Mouse (Mus musculus): Measurements from ENCODE around the gene Fbxl17. TPM values are rescaled to one million over a fixed set of nuclear protein-coding genes. Genes with fewer than 3 reads are reported as not detected.

Gene Fbxl17
- total RNA-seq, 2 experiments from 2014 or later: 6.6 to 20.4 TPM

DNA sequence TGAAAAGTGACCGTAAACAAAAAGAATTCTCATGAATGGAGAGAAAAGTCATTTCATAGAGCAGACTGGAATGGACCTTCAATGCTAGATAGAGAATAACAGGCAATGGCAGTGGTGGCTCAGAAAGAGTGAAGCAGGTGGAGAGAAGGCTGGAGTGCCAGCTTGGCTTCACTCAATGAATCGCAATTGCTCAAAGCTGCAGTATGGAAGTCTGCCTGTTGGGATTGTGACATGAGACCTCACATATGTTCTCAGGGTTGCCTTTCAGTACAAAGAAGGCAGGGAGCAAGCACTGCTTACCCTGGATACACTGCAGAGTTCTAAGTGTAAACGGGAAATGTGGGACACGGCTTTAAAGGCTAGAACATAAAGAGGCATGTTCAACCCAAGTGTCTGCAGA lies 211.0 kb downstream of the Fbxl17 start:
- no peak for ATAC-seq (replicated peaks; ENCODE audit: poor library complexity, severe bottlenecking)

DNA sequence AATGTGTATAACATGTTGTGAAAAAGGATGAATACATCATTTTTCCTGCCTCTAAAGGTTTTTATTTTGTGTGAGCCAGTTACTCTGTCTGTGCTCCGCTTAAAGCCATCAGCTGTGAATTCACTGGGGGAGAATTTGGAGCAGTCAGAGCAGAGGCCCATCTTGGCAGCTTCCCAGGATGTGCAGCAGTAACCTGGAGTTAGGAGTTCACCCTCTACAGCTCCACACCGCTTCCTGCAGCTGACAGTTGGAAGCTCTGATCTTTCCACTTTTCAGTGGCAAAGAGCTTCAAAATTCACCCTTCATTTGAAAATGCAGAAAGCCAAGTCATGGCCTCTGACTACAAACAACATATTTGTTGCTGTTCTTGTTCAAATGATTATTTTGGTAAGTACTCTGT lies 212.4 kb downstream of the Fbxl17 start:
- ATAC-seq (replicated peaks; ENCODE audit: poor library complexity, severe bottlenecking): no peak

DNA sequence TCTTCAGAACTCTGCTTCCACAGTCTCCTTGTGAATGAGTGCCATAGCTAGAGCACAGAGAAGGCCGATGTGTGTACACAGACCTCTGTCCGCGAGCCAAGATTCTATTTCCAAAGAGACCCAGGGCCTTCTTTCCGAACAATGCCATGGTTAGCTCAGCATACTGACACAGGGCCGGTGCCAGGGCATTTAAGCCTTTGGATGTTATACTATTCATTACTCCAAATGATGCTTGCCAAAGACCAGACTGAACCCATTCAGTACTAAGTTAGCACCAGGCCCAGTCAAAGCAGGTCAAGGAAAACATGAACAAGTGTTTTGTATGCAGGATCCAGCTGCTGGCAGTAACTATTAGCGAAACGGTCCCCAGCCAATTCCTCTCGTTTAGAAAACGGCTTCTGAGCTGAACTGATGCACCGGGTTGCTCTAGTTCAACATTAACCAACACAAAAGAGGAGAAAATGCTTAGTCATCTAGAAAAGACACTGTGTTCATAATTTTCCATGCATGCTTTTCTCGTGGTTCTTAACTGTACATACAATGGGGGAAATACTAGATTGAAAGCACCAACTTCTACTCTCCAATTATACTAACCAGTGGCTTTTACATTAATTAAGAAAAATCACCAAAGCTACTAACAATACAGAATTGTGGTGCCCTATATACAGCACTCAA lies 214.4 kb downstream of the Fbxl17 start:
- ATAC-seq (replicated peaks; ENCODE audit: poor library complexity, severe bottlenecking): no peak

DNA sequence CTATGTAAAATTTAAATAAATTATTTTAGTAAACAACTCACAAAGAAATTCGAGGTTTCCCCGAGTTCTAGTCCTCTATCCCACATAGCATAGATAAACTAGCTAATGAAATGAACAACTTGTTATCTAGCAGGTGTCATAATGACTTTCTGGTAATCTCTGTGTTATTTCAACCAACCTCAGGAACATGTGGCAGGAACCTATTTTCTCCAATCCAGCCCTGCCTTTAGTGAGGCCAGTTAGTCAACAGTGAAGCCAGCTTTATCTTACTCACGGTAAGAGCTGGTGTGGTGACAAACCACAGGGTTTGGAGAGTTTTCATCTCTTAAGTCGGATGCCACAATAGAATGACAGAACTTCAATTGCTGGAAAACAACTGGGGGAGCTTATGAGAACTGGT lies 215.7 kb downstream of the Fbxl17 start:
- ATAC-seq (replicated peaks; ENCODE audit: poor library complexity, severe bottlenecking): no peak

DNA sequence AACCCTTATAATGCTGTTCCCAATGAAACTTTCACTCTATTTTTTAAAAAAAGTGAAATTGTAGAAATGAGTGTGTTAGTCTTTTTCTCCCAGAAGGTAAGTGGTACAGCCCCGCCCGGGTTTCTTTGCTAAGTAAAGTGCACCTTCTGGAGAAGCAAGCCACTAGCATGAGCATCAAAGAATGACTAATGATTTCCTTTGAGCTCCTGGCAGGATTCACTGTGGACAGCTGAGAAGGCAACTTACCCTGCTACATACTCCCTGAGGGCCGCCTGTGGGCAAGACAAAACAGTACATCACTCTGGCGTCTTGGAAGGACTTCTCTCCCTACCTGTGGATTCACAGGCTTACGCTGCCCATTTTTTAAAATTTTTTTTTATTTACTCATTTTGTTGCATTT lies 217.8 kb downstream of the Fbxl17 start:
- no peak for ATAC-seq (replicated peaks; ENCODE audit: poor library complexity, severe bottlenecking)

DNA sequence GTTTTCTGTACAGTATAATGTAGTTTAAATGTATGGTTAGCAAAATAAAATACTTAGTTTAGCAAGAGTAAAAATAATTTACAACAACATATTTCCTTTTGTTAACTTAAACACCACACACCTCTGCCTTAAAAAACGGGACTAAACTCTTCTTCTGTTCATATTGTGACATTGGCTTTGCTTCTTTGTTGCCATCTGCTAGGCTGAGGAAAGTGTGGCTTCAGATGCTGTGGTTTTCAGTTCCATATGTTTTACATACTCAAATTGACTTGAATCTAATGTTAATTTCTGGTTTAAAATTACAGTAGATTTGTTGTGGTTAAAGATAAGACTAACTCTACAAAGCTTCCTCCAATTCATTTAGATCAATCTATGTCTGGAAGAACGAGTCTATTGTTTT lies 218.8 kb downstream of the Fbxl17 start:
- ATAC-seq (replicated peaks; ENCODE audit: poor library complexity, severe bottlenecking): no peak

DNA sequence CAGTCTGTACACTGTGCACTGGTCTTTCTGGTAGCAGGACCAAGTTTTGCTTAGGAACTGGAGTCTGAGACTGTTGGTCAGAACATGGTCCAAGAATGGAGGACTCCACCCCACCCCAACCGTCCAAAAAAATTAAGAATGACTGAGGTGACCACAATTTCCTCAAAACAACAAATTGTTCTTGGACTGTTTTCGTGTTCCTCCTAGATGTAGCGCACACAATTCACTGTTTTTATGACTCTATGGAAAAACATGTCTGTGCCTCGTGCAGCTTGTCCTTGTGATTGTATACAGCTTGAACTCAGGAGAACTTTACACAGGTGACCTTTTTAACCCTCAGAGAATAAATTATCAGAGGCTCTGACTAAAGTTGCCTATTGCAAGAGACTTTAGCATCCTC lies 220.7 kb downstream of the Fbxl17 start:
- peak; percentile 71 for ATAC-seq (replicated peaks; ENCODE audit: poor library complexity, severe bottlenecking)

DNA sequence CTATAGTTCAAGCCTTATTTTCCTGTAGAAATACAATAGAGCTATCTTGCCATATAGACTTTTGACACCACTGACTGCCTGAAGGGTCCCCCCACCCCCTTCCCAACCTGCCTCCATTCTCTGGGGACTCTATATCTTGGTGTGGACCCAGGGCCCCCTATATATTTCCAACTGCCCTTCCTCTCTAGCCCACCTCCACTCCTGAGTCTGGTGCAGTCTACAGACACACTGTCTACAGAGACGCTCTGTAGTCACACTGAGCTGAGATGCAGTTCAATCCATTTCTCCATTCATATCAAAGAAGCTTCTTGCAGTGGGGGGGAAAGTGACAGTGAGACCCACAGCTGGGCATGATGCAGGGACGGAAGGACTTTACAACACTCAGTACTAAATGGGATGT lies 226.5 kb downstream of the Fbxl17 start:
- ATAC-seq (replicated peaks; ENCODE audit: poor library complexity, severe bottlenecking): 0 out of 2 replicates have a peak, but pooled peaks have one; percentile 9

DNA sequence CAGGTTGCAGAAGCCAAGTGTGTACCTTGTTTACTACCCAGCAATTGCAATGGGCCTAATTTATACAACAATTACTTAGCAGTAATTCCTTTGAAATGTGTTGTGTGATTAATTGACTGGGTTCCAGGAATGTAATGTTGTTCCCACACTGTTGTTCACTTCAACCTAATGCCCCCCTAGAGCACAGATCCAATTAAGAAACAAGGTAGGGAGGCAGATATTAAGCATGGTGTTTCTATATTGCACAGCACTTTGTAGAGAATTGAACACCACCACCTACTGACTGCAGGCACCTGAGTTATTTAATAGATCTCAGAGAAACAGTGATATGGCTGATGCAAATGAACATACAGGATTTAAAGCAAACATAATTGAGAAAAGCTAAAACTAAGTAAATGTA lies 226.9 kb downstream of the Fbxl17 start:
- no peak for ATAC-seq (replicated peaks; ENCODE audit: poor library complexity, severe bottlenecking)

DNA sequence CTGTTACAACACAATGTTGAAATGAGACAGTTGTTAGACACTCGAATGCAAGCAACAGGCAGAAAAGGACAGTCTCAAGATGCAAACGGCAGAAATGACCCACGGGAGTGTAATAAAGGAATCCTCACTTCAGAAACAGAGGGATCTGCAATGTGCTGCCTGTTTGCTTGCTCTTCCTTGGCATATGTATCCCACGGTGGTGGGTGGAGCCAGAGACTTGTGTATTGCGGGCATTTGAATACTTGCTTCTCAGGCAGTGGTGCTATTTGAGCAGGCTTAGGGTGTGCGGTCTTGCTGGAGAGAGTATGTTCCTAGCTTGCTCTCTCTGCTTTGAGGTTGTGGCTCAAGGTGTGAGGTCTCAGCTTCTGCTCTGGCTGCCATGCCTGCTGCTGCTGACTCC lies 228.8 kb downstream of the Fbxl17 start:
- no peak for ATAC-seq (replicated peaks; ENCODE audit: poor library complexity, severe bottlenecking)

DNA sequence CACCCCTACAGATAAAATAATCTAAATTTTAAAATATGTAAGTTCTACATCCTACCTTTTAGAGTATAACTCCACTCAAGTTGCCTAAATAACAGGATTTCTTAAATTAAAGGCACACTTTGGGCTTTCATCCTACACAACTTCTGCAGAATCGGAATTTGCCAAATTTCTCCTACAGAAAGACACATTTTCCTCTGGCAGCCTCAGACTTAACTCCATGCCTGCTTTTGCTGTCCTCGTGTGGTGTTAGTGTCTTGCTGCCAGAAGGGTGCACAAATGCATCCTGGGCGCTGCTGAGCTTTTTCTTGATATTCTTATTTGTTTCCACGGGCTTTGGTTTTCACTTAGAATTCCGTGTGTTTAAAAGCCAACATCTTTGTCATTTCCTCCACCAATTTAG lies 229.3 kb downstream of the Fbxl17 start:
- no peak for ATAC-seq (replicated peaks; ENCODE audit: poor library complexity, severe bottlenecking)

DNA sequence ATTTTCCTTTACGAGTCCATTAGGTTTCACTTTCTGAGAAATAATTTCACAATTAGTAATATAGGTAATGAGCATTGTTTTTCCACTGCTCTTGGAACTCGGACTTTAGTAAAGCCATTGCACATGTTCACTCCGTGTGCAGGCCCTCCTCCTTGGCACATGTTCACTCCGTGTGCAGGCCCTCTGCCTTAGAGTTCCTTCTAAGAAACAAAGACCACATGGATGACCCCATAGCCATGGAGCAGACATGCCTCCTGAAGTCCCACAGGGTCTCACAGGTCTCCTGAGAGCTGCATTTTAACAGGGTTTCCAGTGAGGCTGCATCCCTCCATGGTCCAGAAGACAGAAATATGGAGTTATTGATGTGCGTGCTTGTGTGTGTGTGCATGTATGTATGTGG lies 237.1 kb downstream of the Fbxl17 start:
- ATAC-seq (replicated peaks; ENCODE audit: poor library complexity, severe bottlenecking): no peak

DNA sequence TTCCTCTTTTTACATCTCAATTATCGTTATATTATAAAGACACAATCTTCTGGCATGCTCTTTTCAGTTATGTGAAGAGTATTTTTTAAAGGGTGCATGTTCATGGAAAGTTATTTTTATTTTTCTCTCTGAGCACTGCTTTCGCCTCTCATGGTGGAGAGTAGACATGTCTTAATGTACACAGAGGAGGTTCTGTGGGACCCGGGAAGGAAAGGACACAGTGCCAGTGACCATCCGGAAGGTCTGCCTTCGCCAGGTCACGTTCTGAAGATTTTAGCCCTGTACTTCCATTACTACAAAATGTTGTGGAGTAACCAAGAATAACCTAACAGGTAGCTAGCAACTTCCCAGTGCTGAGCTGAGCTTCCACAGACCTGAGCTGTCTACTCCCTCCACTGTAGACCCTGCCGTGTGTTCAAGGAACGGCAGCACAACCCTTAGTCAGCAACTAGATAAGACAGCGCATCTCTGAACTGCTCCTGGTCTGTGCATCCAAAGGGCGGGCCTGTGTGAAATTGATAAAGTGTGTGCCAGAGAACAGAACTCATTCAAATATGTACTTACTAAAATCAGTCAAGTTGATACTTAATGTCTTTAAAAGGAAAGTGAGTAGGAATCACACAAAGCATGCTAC lies 238.2 kb downstream of the Fbxl17 start:
- ATAC-seq (replicated peaks; ENCODE audit: poor library complexity, severe bottlenecking): no peak

DNA sequence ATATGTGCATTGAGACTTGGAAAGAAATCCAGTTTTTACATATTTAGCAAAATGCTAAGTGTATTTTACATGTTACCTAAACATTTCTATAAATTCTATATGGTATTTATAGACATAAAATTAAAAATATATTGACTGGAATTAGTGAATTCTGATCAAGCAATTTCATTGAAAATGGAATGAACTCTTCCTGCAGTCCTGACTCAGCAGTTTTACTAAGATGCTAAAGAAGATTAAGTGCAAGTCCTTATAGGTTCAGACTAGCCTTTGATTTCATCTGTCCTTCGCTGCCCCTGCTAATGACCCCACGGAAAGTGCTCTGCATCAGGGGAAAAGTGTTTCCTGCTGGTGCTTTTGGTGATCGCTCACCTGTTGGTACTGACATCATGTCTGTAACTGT lies 240.7 kb downstream of the Fbxl17 start:
- ATAC-seq (replicated peaks; ENCODE audit: poor library complexity, severe bottlenecking): no peak

DNA sequence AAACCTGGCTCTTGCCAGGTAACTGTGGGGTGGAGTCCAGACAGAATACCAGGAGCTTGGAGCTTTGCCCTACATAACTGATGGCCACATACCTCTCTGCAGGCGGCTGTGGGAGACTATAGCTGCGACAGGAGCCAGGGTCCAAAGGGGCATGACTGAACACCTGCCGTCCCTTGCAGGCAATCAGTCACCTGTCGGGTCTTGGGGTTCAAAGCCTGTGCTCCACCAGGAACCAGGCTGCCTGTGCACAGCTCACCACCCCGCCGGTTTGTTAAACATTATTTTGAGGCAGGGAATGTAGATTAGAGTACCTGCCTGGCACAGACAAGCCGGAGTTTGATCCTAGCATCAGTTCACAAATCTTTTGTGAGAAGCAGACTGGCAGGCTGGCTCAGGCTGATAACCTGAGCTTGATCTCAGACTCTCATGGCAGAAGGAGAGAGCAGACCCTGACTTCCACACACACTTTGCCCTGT lies 253.6 kb downstream of the Fbxl17 start:
- no peak for ATAC-seq (replicated peaks; ENCODE audit: poor library complexity, severe bottlenecking)

DNA sequence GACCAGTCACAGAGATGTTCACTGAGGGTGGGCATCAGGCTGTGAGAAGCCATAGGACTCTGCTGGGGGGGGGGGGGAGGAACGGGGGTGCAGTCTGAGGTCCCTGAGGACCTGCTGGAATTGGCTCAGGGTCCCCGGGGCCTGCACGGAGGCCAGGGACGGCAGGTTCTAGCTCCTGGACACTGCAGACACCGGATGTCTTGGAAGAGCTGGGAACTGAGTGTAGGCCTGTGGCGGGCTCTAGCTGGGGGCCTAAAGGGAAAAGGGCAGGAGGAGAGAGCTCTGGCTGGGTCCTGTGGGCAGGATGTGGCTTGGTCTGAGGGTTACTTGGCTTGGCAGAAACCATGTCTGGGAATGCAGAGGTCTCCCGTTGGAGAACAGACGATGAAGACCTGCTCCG lies 254.3 kb downstream of the Fbxl17 start:
- ATAC-seq (replicated peaks; ENCODE audit: poor library complexity, severe bottlenecking): no peak

DNA sequence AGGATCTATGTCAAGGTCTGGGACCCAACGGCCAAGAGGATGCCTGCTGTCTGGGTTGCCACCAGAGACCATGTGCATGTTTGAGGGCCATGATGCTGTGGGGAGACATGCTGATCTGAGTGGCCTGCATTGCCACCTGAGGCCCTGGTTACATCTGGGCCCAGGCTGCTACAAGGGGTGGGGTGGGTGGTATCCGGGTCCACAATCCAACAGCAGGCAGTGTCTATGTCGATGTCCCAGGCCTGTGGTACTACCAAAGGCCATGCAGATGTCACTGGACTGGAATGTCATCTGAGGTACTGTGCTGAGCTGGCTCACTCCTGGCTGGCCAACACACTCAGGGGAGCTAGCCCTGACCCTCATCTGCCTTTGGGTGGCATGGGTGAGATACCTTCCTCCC lies 257.1 kb downstream of the Fbxl17 start:
- ATAC-seq (replicated peaks; ENCODE audit: poor library complexity, severe bottlenecking): no peak

DNA sequence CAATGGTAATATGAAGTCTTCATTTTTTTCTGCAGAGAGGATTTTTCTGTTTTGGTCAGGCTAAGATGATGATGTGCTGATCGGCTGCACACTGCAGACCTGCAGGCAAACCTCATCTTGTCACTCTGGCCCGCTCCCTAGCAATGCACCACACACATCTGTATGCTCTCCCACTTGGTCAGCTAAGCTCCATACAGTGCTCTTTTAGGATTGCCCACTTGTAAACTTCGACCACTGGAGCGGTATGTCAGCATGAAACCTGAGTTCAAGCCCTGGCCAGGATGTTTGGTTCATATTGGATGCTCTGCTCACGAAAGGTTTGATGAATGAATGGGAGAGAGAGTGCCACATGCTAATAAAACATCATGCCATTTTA lies 259.1 kb downstream of the Fbxl17 start:
- no peak for ATAC-seq (replicated peaks; ENCODE audit: poor library complexity, severe bottlenecking)

DNA sequence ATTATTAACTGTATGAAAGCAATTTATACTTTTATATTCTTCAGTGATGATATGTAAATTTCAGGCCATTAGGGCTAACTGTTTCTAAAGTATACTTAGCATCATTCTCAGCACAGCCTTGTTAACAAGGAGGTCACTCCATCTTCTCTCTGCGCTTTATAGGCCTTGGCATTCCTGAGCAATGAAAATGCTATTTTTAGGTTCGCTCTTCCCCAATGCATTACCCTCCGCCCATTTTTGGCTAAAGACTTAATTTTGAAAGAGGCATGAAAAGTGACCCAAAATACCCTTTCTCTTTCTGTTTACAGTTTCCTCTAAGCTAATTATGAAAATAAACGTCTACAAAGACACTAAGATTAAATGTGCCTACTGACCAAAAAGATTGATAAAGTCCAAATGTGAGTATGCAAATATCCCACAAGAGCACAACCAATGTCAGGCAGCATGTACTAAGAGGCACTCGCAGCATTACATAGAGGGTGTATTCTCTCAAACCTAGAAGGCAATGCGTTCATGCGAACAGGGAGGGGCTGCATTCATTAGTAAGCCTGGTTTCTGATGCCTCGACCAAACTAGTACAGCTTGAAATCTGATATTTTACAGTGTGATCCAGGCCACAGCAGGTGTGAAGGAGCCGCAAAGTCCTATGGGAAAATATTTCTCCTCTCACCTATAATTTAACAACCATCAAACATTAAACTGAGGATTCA lies 259.6 kb downstream of the Fbxl17 start:
- ATAC-seq (replicated peaks; ENCODE audit: poor library complexity, severe bottlenecking): no peak

DNA sequence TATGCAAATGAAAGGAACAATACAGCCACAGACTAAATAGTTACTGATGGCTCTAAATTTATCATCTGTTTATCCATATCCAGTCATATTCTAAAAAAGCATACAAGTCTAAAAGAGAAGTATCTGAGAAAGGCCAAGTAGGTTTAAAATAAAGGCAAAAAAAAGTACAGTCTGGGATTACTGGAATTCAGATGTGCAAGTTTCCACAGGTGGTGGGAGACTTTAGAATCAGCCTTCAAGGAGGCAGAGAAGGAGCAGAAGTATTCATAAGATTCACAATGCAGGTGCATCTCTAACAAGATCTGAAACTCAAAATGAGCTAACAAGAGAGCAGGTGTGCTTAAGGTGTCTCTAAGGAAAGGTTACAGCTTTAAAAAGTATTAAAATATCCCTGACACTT lies 263.0 kb downstream of the Fbxl17 start:
- ATAC-seq (replicated peaks; ENCODE audit: poor library complexity, severe bottlenecking): no peak

DNA sequence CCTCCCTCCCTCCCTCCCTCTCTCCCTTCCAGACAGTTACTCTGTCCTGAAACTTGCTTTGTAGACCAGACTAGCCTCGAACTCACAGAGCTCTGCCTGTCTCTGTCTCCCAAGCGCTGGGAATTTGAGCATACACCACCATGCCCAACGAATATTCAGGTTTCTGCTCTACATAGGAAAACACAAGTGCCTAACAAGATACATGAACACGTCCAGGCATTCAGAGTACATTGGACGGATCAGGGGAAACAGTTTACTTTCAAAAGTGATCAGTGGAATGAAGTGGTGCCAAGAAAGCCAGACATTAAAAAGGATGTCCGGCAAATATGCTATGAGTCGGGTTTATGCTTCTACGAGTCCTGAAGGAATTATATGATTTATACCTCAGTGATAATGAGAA lies 263.6 kb downstream of the Fbxl17 start:
- ATAC-seq (replicated peaks; ENCODE audit: poor library complexity, severe bottlenecking): no peak

DNA sequence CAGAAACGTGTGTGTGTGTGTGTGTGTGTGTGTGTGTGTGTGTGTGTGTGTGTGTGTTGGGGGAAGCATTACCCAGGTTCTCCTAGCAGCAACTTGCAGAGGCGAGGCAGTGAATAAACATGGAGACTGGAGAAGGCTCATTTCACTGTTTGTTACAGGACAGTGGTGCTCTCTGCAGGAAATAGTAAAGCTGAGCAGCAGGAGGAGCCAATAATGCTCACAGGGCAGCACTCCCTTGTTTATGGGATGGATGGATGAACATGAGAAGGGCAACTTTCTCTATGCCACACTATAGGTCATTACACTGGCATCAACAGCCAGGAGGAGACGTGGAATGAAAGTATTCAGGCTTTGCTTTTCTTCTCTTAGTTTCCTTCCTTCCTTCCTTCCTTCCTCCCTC lies 264.0 kb downstream of the Fbxl17 start:
- no peak for ATAC-seq (replicated peaks; ENCODE audit: poor library complexity, severe bottlenecking)

All from granulocyte monocyte progenitor cell, adult 5-6 weeks (primary cell).